Mouse (Mus musculus): Measurements from ENCODE around the gene Ccdc155. TPM values are rescaled to one million over a fixed set of nuclear protein-coding genes. Genes with fewer than 3 reads are reported as not detected.

Ccdc155 gene
- total RNA-seq, 2 experiments from 2014 or later: 1.1 to 1.9 TPM

DNA sequence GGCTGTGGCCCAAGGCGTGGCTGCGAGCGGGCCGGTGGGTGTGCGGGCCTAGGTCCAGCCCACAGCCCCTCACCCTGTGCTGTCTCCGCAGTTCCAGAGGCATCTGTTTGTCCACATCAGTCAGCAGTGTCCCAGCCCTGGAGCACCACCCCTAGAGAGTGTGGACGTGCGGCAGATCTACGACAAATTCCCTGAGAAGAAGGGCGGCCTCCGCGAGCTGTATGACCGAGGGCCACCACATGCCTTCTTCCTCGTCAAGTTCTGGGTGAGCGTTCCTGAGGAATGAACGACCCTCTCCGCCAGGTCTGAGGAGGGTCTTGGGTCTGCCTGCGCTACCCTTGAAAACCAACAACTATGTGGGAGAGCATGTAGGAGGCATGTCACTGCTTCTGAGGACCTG is 23.9 kb upstream of the Ccdc155 start:
- intact Hi-C loops (cut with DNase I): no loop called here
- DNase-seq: no peak

DNA sequence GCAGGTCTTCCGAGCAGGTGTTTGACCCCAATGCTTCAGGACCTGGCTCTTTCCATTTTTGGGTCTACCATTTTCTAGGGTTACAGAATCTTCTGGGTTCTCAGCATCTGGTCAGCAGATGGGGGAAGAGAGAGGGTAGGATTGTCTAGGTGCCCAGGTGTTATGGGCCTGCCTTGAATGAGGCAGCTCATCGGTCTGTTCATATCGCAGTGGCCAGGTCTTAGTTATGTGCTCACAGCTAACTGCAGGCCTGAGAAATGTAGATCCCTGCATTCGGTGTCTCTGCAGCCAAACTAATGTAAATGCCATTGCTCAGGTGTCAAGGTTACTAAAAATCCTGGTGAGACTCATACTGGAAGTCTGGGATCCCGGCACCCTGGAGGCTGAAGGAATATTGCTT is 21.7 kb upstream of the Ccdc155 start:
- no peak for DNase-seq
- intact Hi-C loops (cut with DNase I): no loop called here

DNA sequence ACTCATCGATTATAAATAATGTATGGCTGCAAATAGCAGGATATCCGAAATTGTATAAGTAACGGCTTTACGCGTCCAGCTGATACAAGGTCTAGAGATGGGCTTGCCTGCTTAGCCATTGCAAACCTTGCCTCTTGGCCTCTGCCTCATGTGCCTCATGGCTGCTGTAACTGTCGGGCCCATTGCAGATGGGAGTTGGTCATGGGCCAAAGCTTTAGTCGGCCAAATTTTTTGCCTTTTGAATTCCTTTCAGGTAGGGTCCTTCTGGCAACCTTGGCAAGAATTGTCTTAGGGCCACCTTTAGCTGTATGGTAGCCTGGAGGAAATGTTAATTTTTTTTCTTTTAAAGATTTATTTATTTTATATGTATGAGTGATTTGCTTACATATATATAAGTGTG is 20.1 kb upstream of the Ccdc155 start:
- intact Hi-C loops (cut with DNase I): no loop called here

DNA sequence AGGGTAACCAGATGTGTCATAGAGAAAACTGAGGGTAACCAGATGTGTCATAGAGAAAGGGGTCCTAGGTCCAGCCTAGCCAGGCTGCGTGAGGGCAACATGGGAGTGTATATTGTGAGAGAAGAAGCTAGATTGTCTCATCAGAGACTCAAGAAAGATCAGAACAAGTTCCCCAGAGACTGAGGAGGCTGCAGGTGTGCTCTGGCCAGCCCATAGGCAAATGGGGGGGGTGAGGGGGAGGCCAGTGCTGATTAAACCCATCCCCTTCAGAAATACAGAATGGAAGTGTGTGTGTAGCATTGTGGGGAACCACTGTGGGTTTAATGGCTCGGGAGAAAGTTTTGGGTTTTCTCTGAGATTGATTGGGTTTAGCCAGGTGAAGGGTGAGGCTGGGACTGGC is 17.0 kb upstream of the Ccdc155 start:
- intact Hi-C loops (cut with DNase I): no loop called here
- DNase-seq: no peak

More for the DNA sequence above, 20.1 kb upstream of the Ccdc155 start:
- DNase-seq: no peak

DNA sequence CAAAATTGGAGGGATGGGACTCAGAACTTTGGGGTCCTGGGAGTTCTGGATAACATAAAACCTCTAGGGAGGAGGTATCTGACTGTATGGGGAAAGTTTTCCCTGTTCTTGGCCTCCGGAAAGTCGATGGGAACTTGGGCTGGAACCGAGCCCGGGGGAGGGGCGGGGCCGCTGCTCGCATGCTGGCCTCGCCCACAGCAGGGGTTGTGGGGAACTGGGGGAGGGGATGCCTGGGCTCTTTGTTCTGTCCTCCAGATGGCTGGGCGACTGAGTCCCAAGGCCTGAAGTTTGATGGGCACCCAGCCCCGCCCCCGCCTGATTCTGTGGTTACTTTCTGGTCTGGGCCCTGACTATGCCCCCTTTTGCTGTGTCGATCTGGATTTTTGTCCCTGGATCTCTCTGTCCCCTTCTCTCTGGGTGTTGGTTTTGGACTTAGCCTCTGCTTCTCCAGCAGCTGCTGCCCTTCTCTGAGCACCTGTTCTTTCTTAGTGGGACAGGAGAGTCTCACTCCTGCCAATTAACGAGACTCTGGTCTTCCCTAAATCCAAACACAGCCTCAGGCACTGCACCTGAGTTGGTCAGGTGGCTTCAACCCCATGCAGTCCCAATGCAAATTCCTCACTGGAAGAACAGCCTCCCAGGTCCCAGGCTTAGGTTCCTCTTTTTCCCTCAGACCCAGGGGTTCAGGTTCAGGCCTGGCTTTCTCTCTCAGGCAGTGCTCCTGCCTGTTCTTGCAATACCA is 11.9 kb upstream of the Ccdc155 start:
- DNase-seq: peak; percentile 97
- intact Hi-C loops (cut with DNase I): no loop called here

DNA sequence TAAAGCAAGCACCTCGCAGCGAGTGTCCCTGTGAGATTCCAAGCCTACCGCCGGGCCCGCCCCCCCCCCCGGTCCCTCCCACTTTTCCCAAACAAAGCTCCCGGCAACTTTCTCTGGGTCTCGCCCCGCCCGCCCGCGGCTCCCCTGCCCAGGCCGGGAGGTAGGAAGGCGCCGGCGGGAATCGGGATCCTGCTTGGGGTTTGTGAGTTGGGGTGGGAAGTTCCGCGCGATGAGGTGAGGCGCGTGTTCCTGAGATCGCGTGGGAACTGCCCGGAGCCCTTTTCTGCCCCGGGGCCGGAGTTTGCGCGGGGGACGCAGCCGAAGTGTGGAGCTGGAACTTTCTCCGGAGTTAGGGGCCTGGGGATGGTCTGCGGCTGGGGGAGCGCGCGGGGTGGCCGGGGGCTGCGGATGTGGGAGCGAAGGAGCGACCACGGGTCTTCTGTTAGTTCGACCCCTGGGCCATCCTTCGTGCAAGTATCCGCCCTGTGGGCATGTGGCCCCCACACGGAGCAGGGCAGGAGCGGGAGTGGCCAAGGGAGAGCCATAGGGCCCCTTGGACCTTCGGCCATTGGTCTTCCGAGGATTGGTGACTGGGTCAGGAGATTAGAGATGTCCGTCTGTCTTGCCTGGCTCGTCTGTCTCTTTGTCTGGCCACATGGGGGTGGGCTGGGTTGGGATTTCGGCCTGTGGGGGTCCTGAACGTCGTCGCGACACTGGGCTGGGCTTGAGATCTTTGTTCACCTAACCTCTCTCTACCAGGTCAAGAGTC is 11.2 kb upstream of the Ccdc155 start, which contains the start of gene Tead2:
Gene Tead2, plus strand, starts transcription at position 81 of the 769 bp plus-strand sequence.
- DNase-seq: peak; percentile 60
- intact Hi-C loops (cut with DNase I): no loop called here

DNA sequence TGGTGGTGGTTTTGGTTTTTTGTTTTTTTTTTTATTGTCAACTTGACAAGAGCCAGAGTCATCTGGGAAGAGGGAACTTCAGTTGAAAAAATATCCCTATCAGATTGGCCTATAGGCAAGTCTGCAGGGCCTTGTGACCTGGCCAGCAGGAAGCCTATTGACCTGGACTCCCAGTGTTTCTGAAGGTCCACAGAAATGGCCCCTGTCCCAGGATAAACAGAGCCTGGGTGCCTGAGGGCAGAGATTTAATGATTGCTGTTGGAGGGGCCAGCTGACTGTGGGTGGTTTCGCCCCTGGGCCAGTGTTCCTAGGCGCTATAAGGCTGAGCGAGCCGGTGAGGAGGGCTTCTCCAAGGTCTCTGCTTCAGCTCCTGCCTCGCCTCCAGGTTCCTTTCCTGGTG is 9.0 kb upstream of the Ccdc155 start:
- intact Hi-C loops (cut with DNase I): no loop called here
- DNase-seq: no peak

DNA sequence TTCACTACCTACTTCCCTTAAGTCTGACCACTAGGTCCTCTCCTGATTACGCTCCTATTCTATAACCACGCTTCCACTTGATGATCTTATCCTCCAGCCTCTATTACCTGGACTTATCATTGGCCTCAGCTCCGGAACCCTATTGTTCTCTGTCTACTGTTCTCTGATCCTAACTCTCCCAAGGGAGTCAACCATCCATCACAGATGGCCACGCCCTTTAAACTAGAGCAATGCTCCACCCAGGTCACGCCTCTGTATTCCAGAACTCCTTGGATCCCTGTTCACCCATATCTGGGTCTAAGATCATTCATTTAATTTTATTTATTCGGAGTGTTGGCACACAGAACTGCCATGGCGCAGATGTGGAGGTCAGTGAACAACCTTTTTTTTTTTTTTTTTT is 7.7 kb upstream of the Ccdc155 start:
- intact Hi-C loops (cut with DNase I): no loop called here
- no peak for DNase-seq

DNA sequence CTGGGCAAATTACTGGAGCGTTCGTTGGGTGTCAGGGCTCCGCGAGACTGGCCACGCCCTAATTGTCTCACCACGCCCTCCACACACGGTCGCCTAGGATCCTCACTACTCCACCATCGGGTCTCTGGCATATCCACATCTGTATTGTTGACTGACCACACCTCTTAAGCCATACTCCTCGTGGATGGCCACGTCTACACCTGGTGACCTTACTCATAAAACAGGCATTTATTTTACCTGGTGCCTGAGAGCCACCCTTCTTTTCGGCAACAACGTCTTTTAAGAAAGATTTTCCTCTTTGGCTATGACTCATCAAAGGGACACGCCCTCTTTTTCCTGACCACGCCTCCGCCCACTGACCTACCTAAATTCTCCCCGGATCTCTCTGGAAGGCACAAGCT is 7.2 kb upstream of the Ccdc155 start, which contains the start of gene Dkkl1:
Gene Dkkl1, minus strand, starts transcription at position 297 of the 401 bp plus-strand sequence.
- no peak for DNase-seq
- intact Hi-C loops (cut with DNase I): no loop called here

DNA sequence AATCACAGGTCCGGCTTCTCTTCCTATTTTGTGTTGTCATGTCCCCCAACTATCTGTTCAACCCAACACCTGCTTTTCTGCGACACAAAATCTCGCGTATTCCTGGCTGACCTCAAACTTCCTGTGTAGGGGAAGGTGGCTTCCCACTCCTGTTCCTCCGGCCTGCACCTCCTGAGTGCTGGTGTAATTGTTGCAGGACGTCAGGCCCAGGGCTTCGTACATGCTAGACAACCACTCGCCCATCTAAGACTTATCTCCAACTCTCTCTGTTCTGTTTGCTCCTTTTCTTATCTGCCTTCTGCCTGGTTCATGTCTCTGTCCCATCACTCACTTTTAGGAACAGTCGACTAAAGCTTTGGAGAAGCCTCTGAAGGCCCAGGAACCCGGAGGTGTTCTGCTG is 6.4 kb upstream of the Ccdc155 start:
- intact Hi-C loops (cut with DNase I): no loop called here
- DNase-seq: no peak

DNA sequence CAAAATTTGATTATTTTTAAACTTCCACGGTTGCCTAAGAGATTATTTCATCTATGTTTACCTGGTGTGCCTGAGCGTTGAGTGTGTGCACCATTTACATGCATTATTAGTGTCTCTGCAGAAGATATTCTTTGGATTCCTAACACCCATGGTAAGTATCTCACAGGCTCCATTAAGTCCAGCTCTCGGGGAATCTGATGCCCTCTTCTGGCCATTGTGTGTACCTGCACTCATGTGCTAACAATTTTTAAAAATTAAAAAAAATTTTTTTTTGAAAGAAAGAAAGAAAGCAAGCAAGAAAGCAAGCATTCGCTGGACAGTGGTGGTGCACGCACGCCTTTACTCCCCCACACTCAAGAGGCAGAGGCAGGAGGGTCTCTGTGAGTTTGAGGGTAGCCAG is 3.6 kb upstream of the Ccdc155 start:
- no peak for DNase-seq

DNA sequence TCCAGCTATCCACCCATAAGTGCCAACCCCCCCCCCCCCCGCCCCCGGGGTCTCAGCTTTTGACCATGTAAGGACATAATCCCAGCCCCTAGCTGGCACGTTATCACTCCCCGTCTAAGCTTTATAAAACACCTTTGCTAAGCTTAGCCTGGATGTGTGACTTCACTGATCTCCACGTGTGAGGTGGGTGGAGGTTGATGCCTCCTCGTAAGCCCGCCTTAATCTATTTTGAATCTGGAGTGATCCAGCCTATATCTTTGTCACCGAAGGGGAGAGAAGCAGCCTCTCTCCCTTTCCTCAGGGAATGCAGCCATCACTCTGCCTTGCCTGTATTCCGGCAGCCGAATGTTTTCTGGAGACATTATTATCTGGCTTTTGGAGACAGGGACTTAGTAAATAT is 2.0 kb downstream of the Ccdc155 start:
- DNase-seq: no peak
- intact Hi-C loops (cut with DNase I): no loop called here

More for the DNA sequence above, 3.6 kb upstream of the Ccdc155 start:
- intact Hi-C loops (cut with DNase I): no loop called here

DNA sequence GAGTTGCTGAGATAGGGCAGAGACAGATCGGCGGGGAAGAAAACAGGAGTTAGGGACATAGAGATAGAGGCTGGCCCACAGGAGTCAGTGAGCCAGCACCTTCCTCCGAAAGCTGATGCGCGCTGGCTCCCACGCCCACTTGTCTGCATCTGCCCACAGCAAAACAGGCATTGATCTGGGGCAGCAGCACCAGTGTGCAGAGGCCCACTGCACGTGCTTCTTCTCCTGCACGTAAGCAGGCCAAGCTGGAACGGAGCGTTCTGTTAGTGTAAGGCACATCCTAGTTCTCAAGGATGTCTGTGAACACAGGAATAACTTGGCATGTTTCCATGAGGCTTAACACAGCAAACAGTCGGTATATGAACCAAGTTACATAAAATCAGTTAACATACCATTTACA is 5.7 kb downstream of the Ccdc155 start:
- intact Hi-C loops (cut with DNase I): no loop called here
- DNase-seq: no peak

DNA sequence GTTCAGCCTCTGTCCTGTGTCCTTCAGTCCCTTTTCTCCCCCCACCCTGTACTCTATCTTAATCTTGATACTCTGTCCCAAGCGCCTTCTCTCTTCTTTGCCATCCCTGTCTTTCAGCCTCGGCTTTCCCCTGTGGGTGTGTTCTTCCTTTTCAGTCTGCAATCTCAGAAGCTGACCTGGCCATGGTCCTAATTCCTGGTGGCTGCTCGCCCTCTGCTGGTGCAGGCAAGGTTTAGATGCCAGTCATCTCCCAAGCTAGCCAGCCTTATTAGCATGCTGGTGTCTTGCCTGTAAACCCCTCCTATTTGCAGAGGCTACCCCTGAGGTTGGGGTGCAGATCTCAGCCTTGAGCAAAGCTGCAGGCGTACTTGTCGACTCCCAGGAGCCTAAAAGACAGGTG is 6.3 kb downstream of the Ccdc155 start:
- DNase-seq: peak; percentile 90

DNA sequence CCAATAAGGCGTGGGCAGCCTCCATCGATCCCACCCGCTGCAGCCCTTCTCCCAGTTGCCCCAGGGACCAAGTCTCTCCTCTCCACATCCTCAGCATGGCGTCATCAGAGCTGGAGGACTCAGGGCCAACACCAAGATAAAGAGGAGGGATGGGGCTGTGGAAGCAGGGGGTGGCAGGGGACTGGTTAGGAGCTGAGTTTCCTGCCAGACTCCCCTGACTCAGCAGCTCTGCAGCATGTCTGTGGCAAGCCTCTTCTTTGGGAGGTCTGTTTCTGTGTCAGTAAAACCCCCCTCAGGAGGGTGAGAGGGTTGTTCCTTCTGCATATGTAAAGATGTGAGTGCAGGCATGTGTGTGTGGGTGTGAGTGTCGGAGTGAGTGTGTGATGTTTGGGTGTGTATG is 7.7 kb downstream of the Ccdc155 start:
- intact Hi-C loops (cut with DNase I): no loop called here
- DNase-seq: no peak

More for the DNA sequence above, 6.3 kb downstream of the Ccdc155 start:
- intact Hi-C loops (cut with DNase I): no loop called here

DNA sequence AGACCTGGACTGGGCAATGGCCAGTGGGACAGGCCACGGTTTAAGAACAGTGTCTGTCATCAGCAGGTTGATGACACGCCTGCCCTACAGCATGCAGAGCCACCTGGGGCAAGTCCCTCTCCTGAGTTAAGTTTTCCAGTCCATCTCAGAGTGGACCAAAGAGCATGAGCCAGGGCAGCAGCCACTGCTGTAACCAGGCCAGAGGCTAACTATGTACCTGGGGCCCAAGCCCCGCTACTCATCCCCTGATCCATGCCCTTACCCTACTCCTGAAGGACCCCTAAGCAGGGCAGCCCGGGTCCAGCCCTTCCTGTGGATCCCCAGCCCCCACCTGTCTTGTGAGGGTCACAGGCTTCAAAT is 8.5 kb downstream of the Ccdc155 start:
- no peak for DNase-seq
- intact Hi-C loops (cut with DNase I): no loop called here

DNA sequence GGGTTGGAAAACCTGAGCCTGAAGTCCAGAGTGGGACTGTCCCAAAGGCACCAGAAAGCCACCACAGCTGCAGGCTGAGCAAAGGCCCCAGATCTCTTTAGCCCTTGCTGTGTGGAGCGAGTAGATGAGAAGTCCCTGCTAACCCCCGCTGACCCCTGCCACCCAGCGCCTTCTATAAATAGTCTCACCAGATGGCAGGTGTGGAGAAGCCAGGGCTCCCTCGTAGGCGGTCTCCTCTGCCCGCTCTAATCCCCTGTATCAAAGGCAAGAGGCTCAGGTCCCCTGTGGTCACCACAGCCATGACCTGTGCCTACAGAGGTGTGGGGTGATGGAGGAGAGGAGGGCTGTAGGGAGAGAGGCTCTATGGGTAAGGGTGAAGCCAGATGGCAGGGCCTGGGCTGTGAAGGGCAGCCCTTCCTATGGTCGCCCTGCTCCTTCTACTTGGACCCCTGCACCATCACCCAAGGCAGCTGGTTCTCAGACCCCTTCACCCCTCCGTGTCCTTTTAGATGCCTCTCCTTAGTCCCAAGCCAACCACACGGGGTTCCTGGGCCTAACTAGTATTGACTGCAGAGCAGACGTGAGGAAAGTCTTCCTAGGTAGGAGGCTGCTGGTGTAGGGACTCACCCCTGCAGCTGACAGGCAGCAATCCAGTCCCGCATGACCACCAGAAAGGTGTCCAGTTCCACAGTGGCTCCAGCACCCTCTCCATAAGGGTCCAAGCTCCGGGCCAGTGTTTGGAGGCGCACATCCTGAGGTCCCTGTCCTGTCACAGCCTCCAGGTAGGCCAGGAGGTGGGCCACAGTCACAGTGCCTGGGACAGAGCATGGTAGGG is 9.1 kb downstream of the Ccdc155 start:
- no peak for DNase-seq
- intact Hi-C loops (cut with DNase I): no loop called here

DNA sequence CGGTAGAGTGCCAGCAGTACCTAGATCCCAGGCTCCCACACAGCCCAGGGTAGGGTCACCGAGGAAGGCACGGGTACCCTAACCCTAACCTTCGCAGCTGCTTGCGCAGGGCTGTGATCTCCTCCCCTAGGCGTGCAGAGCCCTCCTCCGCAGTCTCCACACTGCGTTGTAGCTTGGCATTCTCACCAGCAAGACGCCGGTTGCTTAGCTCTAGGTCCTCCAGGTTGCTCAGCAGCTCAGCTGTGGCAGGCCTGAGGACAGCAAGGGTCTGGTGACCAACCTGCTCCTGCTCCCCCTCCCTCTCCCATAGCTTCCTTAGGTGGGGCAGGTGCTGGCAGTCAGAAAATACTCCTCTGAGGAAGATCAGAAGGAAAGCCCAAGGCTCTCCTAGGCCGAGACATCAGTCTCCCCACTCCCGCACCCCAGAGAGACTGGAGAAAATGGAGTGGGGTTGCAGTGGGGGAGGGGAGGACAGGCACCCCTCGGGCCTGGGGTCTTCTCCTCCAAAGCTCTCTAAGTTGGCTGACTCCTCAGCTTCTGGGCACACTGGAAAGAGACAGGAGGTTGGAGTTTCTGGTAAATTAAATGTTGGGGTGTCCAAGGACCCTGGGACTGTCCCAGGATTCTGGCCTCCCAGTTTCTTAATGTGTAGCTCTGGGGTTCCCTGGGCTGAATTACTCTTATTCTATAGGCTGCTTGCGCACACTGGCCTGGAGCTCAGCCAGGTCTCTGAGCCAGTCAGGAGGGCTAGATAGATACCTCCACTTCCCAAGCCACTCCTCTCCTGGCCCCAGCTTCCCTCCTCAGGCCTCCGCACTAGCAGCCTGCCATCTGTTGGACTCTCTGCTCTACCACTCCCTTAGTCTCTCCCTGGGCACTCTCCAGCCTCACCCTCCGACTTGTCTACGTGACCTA is 10.6 kb downstream of the Ccdc155 start:
- intact Hi-C loops (cut with DNase I): no loop called here

DNA sequence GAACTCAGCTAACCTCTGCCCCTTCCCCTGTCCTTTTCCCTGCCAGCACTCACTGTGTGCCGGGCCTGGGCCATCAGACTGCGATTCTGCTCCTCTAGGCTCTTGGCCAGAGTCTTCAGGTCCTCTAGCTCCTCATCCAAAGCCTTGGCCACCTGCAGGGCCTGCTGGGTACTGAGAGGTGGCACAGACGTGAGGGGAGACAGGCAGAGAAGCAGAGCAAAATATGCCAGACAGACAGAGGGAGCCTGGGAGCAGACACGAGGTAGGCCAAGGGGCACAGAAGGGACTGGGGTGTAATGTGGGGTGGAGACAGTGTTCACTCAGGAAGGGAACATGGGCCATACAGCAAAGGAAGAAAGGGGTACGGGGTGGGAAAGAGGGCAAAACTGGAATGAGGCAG is 11.3 kb downstream of the Ccdc155 start:
- intact Hi-C loops (cut with DNase I): no loop called here
- DNase-seq: peak; percentile 36

More for the DNA sequence above, 10.6 kb downstream of the Ccdc155 start:
- no peak for DNase-seq

All from left cerebral cortex, postnatal 4 days (tissue).